Mouse (Mus musculus) hindbrain, embryonic 16.5 days (tissue): ENCODE measurements around the gene Gm14137. TPM values are rescaled to one million over a fixed set of nuclear protein-coding genes. Genes with fewer than 3 reads are reported as not detected.

ENCODE experiments used
- ATAC-seq: fragments of 200-750 bp; cut with Nextera tagmentation; 2 replicates; pipeline ENCODE4 v1.8.0; 2017; ENCODE audit warnings: moderate TSS enrichment, moderate library complexity
- H3K27ac ChIP-seq: fragments of 300-500 bp; sonication (generic); 2 replicates; pipeline ENCODE4 v1.5.1; 2014; ENCODE audit warnings: low read depth, mild to moderate bottlenecking, control low read depth, low read length, moderate library complexity
- H3K27me3 ChIP-seq: fragments of 300-500 bp; sonication (generic); replicated peaks from 2 replicates; pipeline ENCODE4 v1.6.1; 2014; ENCODE audit warnings: low read length; ENCODE audit not compliant: control insufficient read depth, insufficient read depth
- H3K36me3 ChIP-seq: fragments of 300-500 bp; sonication (generic); 2 replicates; pipeline ENCODE4 v1.6.1; 2014; ENCODE audit warnings: mild to moderate bottlenecking, low read length, moderate library complexity, mixed read lengths; ENCODE audit not compliant: control insufficient read depth, insufficient read depth
- H3K4me1 ChIP-seq: fragments of 300-500 bp; sonication (generic); 2 replicates; pipeline ENCODE4 v1.6.1; 2014; ENCODE audit warnings: low read depth, low read length; ENCODE audit not compliant: control insufficient read depth, insufficient read depth
- H3K4me2 ChIP-seq: fragments of 300-500 bp; sonication (generic); 2 replicates; pipeline ENCODE4 v1.6.1; 2014; ENCODE audit warnings: mild to moderate bottlenecking, low read length, control low read depth, moderate library complexity
- H3K4me3 ChIP-seq: fragments of 300-500 bp; sonication (generic); 2 replicates; pipeline ENCODE4 v1.5.1; 2014; ENCODE audit warnings: mild to moderate bottlenecking, low read length, control low read depth, moderate library complexity
- H3K9ac ChIP-seq: fragments of 300-500 bp; sonication (generic); 2 replicates; pipeline ENCODE4 v1.6.1; 2014; ENCODE audit warnings: low read depth, mild to moderate bottlenecking, control low read depth, low read length, moderate library complexity
- H3K9me3 ChIP-seq: fragments of 300-500 bp; sonication (generic); 2 replicates; pipeline ENCODE4 v1.6.1; 2014; ENCODE audit warnings: mild to moderate bottlenecking, low read length, moderate library complexity; ENCODE audit not compliant: control insufficient read depth
- WGBS: fragments of 180-500 bp; shearing (Covaris S2); extraction: QIAGEN DNeasy Blood & Tissue Kit; methylation state at CpG from one replicate; pipeline ENCODE4 v1.1.7; 2014; 5-methylcytosine and 5-hydroxymethylcytosine counted together
- polyA plus RNA-seq: library from polyadenylated mRNA; unstranded; fragments of >200 nt; fragmentation: Nextera tagmentation; extraction: Ambion mirVana; gene quantifications from 2 replicates; pipeline ENCODE4 v1.2.1, GENCODE M21; 2015

The Gm14137 gene
- polyA plus RNA-seq, 1 experiment from 2014 or later: 0.86 TPM

DNA sequence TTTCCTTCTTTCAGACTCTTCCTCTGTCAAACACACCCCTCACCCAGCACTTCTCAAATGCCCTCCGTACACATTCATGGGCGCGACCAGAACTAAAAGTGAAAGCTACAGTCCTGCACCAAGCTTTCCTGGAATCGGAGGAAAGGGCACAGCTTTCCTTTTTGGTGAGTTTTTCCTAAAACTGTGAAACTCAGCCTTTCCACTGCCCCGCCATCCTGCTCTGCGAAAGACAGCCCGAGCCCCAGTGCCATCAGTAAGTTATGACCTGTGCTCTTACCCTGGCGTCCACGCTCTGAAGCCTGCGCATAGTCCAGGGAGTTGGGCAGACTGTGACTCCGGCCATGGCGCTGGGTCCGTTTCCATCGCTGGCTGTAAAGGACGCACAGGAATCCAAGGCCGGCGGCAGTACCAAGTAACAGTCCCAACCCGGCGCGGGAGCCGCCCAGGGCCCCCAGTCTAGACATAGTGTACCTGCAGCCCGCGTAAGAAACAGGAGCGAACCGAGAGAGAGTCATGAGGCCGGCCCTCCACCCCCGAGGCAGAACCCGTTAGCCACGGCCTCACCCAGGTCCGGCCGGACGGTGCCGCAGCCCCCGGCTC is 18.1 kb upstream of the Gm14137 start:
- WGBS: 8% methylated on average over 32 of the region's 34 CpGs
- H3K4me2 ChIP-seq: peak overlapping the region; percentile 77
- peaks cover 22% of the 10 kb centered on the region for H3K36me3 ChIP-seq
- ATAC-seq: peak; percentile 31
- H3K27ac ChIP-seq: peak overlapping the region; percentile 82
- no peaks in the 10 kb centered on the region for H3K27me3 ChIP-seq
- peak overlapping the region; percentile 98 for H3K9ac ChIP-seq
- H3K9me3 ChIP-seq: no peaks in the 10 kb centered on the region
- H3K4me1 ChIP-seq: peaks cover 18% of the 10 kb centered on the region
- peak overlapping the region; percentile 96 for H3K4me3 ChIP-seq

- no peaks in the 10 kb centered on the region for H3K9me3 ChIP-seq
- peak within 1 kb of the TSS; percentile 96 for H3K4me3 ChIP-seq
- H3K27me3 ChIP-seq: no peaks in the 10 kb centered on the region
- H3K4me2 ChIP-seq: peak within 1 kb of the TSS; percentile 77
- H3K4me1 ChIP-seq: peaks cover 18% of the 10 kb centered on the region
- H3K27ac ChIP-seq: peak within 1 kb of the TSS; percentile 82
- under 1% methylated on average over 51 of the region's 57 CpGs for WGBS
- peak within 1 kb of the TSS; percentile 98 for H3K9ac ChIP-seq
- peak; percentile 93 for ATAC-seq
- peaks cover 15% of the 10 kb centered on the region for H3K36me3 ChIP-seq
These were observed 17.4 kb upstream of the Gm14137 start, which contains the start of gene Rmdn3 for GRCm38 (mm10) chr2:119156681-119157572. Gene Rmdn3, minus strand, starts transcription at chr2:119157034.

GRCm38 (mm10) chr2:119157836-119158235 is 16.5 kb upstream of the Gm14137 start:
- H3K4me1 ChIP-seq: peaks cover 18% of the 10 kb centered on the region
- peaks cover 9% of the 10 kb centered on the region for H3K36me3 ChIP-seq
- ATAC-seq: no peak
- H3K27me3 ChIP-seq: no peaks in the 10 kb centered on the region
- no peak overlapping the region for H3K9ac ChIP-seq
- H3K4me2 ChIP-seq: no peak overlapping the region; the same call in 1 of the 2 replicates
- no peaks in the 10 kb centered on the region for H3K9me3 ChIP-seq
- no peak overlapping the region; the same call in 1 of the 2 replicates for H3K27ac ChIP-seq
- H3K4me3 ChIP-seq: no peak overlapping the region

- Histone ChIP-seq H3K4me3 (no peak overlapping the region), H3K9ac (no peak overlapping the region), H3K27ac (no peak overlapping the region), H3K36me3 (no peaks in the 10 kb centered on the region), H3K4me1 (peaks cover 4% of the 10 kb centered on the region; the same call in 1 of the 2 replicates), H3K4me2 (no peak overlapping the region), H3K9me3 (no peaks in the 10 kb centered on the region), H3K27me3 (peaks cover 4% of the 10 kb centered on the region; the same call in 1 of the 2 replicates)
- WGBS: 33% methylated on average over 2 of the region's 2 CpGs
- ATAC-seq: no peak
These were observed 13.1 kb upstream of the Gm14137 start for GRCm38 (mm10) chr2:119161247-119161646.

DNA sequence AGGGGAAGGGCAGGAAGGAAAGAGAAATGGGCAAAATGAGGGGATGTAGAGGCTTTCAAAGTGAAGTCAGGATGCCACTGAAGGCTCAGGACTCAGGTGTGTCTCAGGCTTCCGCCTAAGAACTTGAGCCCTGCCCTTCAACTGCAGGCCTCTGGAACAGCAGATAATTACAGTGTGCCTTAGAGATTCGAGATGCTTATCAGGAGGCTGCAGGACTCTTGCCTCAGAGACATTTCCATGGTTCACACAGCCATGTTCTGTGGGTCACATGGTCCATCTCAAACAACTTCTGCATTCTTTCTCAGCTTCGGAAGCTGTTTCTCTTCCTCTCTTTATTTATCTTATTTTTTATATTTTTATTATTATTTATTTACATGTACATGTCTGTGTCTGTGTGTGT is 11.2 kb upstream of the Gm14137 start:
- Histone ChIP-seq H3K36me3 (no peaks in the 10 kb centered on the region), H3K4me2 (no peak overlapping the region), H3K9me3 (no peaks in the 10 kb centered on the region), H3K4me1 (peaks cover 8% of the 10 kb centered on the region), H3K4me3 (no peak overlapping the region), H3K27ac (no peak overlapping the region), H3K9ac (no peak overlapping the region), H3K27me3 (peaks cover 4% of the 10 kb centered on the region)
- no peak for ATAC-seq
- 60% methylated on average over 3 of the region's 3 CpGs for WGBS

GRCm38 (mm10) chr2:119163999-119164398 is 10.3 kb upstream of the Gm14137 start:
- H3K9me3 ChIP-seq: no peaks in the 10 kb centered on the region
- H3K4me3 ChIP-seq: no peak overlapping the region
- 90% methylated on average over 4 of the region's 4 CpGs for WGBS
- no peaks in the 10 kb centered on the region for H3K36me3 ChIP-seq
- H3K4me2 ChIP-seq: no peak overlapping the region
- H3K27ac ChIP-seq: no peak overlapping the region
- H3K9ac ChIP-seq: no peak overlapping the region
- no peak for ATAC-seq
- H3K27me3 ChIP-seq: peaks cover 4% of the 10 kb centered on the region
- H3K4me1 ChIP-seq: peaks cover 8% of the 10 kb centered on the region

- peaks cover 4% of the 10 kb centered on the region for H3K27me3 ChIP-seq
- no peak for ATAC-seq
These were observed 8.9 kb upstream of the Gm14137 start for GRCm38 (mm10) chr2:119165401-119165800.

GRCm38 (mm10) chr2:119166901-119167865 is 7.1 kb upstream of the Gm14137 start, which contains the start of gene Gchfr:
Gene Gchfr, plus strand, starts transcription at chr2:119167773.
- H3K36me3 ChIP-seq: no peaks in the 10 kb centered on the region
- H3K9ac ChIP-seq: peak within 1 kb of the TSS; percentile 39
- WGBS: under 1% methylated on average over 57 of the region's 60 CpGs
- H3K4me1 ChIP-seq: peaks cover 8% of the 10 kb centered on the region
- H3K27me3 ChIP-seq: peaks cover 4% of the 10 kb centered on the region
- peak within 1 kb of the TSS; percentile 98 for H3K4me2 ChIP-seq
- peak; percentile 81 for ATAC-seq
- peak within 1 kb of the TSS; percentile 57 for H3K4me3 ChIP-seq
- no peak within 1 kb of the TSS for H3K27ac ChIP-seq
- H3K9me3 ChIP-seq: no peaks in the 10 kb centered on the region

More at GRCm38 (mm10) chr2:119165401-119165800, 8.9 kb upstream of the Gm14137 start:
- no peak overlapping the region for H3K27ac ChIP-seq
- H3K9me3 ChIP-seq: no peaks in the 10 kb centered on the region
- no peak overlapping the region for H3K4me3 ChIP-seq
- H3K36me3 ChIP-seq: no peaks in the 10 kb centered on the region
- H3K4me2 ChIP-seq: no peak overlapping the region
- no peak overlapping the region for H3K9ac ChIP-seq
- H3K4me1 ChIP-seq: peaks cover 8% of the 10 kb centered on the region
